ENCODE assay signal across 1 mouse cellular context in the genomic region with DNA sequence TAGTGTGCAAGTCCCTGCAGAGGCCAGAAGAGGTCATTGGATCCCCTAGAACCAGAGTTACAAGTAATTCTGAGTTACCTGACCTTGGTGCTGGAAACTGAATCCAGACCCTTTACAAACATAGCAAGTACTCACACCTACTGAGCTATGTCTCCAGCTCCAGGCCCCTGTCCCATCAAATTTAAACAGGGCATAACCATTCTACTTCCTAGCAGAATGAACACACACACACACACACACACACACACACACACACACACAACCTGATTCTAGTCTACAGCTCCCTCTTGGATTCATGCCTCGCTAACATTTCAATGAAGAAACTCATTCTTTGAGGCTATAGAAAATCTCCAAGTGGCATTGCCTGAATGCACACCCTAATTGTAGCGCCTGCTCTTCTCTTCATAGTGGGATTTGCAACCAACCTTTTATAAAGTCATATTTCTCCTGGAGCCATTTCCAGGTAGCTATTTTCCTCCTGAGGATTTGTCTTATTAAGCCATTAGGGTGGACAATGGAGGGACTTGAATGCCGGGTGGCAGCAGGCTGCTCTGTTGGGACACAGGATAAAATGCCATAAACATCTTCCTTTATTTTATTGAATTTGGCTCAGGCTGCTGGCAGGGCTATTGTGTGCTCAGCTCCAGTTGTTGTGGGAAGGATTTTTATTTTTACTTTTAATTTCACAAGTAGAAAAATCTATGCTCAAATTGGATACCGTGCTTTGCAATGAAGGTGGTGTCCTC.
TF ChIP-seq lines count a peak whose summit lies in the region.

No protein-coding gene starts in this region.

TF ChIP-seq in CH12.LX, 34 proteins besides CTCF, POLR2A, EP300 and RAD21 (continued from another document):
- TF ChIP-seq E2F4 (IDR thresholded peaks at IDR 0.05; ENCODE audit: insufficient replicate concordance, low read depth, low read length) (no peak), IRF4 (IDR thresholded peaks at IDR 0.05; ENCODE audit: low read depth, low read length) (no peak), MAZ (IDR thresholded peaks at IDR 0.05; ENCODE audit: low read depth, low read length) (no peak), ZC3H11A (IDR thresholded peaks at IDR 0.05; ENCODE audit: low read depth, low read length) (no peak), MAFK (IDR thresholded peaks at IDR 0.05; ENCODE audit: insufficient replicate concordance, low read length) (no peak), TBP (conservative IDR thresholded peaks at IDR 0.05; ENCODE audit: low read depth, low read length) (no peak), USF1 (IDR thresholded peaks at IDR 0.05; ENCODE audit: low read depth, low read length) (no peak), ZKSCAN1 (IDR thresholded peaks at IDR 0.05; ENCODE audit: borderline replicate concordance, low read depth, low read length) (no peak), CHD1 (IDR thresholded peaks at IDR 0.05; ENCODE audit: low read depth, low read length) (no peak)
TF ChIP-seq in CH12.LX: peak in this region for 0.
